Mouse (Mus musculus): Measurements from ENCODE around the gene Mier3. TPM values are rescaled to one million over a fixed set of nuclear protein-coding genes. Genes with fewer than 3 reads are reported as not detected.

Mier3 gene
- polyA plus RNA-seq, 1 experiment from 2014 or later = 10.6 TPM

- Histone ChIP-seq H3K4me2 (replicated peaks; ENCODE audit: low read depth) (no peak overlapping the region), H3K4me3 (ENCODE audit: low read depth, low read length) (no peak overlapping the region), H3K36me3 (ENCODE audit: control insufficient read depth, insufficient read depth, low read length) (peaks cover 2% of the 10 kb centered on the region; the same call in 1 of the 2 replicates), H3K27me3 (ENCODE audit: control insufficient read depth, insufficient read depth, low read length) (no peaks in the 10 kb centered on the region), H3K4me1 (replicated peaks; ENCODE audit: control insufficient read depth, insufficient read depth) (no peaks in the 10 kb centered on the region), H3K27ac (replicated peaks) (no peak overlapping the region), H3K9me3 (ENCODE audit: control insufficient read depth, low read length) (no peaks in the 10 kb centered on the region), H3K9ac (ENCODE audit: low read length) (no peak overlapping the region)
- ATAC-seq (ENCODE audit: low FRiP score, low TSS enrichment) = 0 out of 2 replicates have a peak, but pooled peaks have one; percentile 40
- WGBS = 59% methylated on average over 9 of the region's 9 CpGs
- DNase-seq (ENCODE audit: low spot score) = no peak
- TF ChIP-seq EP300 (optimal IDR thresholded peaks at IDR 0.05) (no peak), CTCF (IDR thresholded peaks at IDR 0.05; ENCODE audit: low read depth) (no peak)
Measured at GRCm38 (mm10) chr13:111719726-111720125, 38.9 kb downstream of the Mier3 start.

- peak overlapping the region; percentile 48; the same call in 1 of the 2 replicates for H3K9ac ChIP-seq (ENCODE audit: low read length)
- WGBS = under 1% methylated on average over 18 of the region's 18 CpGs
- no peak for DNase-seq (ENCODE audit: low spot score)
Measured at GRCm38 (mm10) chr13:111724811-111725164, 44.0 kb downstream of the Mier3 start.

GRCm38 (mm10) chr13:111725165-111726077 is 44.6 kb downstream of the Mier3 start:
- Histone ChIP-seq H3K9me3 (ENCODE audit: control insufficient read depth, low read length) (no peaks in the 10 kb centered on the region), H3K4me3 (ENCODE audit: low read depth, low read length) (peak overlapping the region; percentile 68), H3K36me3 (ENCODE audit: control insufficient read depth, insufficient read depth, low read length) (no peaks in the 10 kb centered on the region), H3K27ac (replicated peaks) (peak overlapping the region; percentile 90), H3K27me3 (ENCODE audit: control insufficient read depth, insufficient read depth, low read length) (no peaks in the 10 kb centered on the region), H3K4me2 (replicated peaks; ENCODE audit: low read depth) (peak overlapping the region; percentile 84), H3K9ac (ENCODE audit: low read length) (peak overlapping the region; percentile 69), H3K4me1 (replicated peaks; ENCODE audit: control insufficient read depth, insufficient read depth) (no peaks in the 10 kb centered on the region)
- TF ChIP-seq EP300 (optimal IDR thresholded peaks at IDR 0.05) (no peak), CTCF (IDR thresholded peaks at IDR 0.05; ENCODE audit: low read depth) (peak; percentile 23; the same call in 1 of the 2 replicates)
- DNase-seq (ENCODE audit: low spot score) = peak; percentile 99
- WGBS = under 1% methylated on average over 60 of the region's 65 CpGs
- peak; percentile 100 for ATAC-seq (ENCODE audit: low FRiP score, low TSS enrichment)

More at GRCm38 (mm10) chr13:111724811-111725164, 44.0 kb downstream of the Mier3 start:
- Histone ChIP-seq H3K9me3 (ENCODE audit: control insufficient read depth, low read length) (no peaks in the 10 kb centered on the region), H3K27ac (replicated peaks) (peak overlapping the region; percentile 90; the same call in 1 of the 2 replicates), H3K36me3 (ENCODE audit: control insufficient read depth, insufficient read depth, low read length) (no peaks in the 10 kb centered on the region), H3K27me3 (ENCODE audit: control insufficient read depth, insufficient read depth, low read length) (no peaks in the 10 kb centered on the region), H3K4me2 (replicated peaks; ENCODE audit: low read depth) (peak overlapping the region; percentile 84), H3K4me1 (replicated peaks; ENCODE audit: control insufficient read depth, insufficient read depth) (no peaks in the 10 kb centered on the region), H3K4me3 (ENCODE audit: low read depth, low read length) (peak overlapping the region; percentile 68)
- TF ChIP-seq EP300 (optimal IDR thresholded peaks at IDR 0.05) = no peak
- no peak for ATAC-seq (ENCODE audit: low FRiP score, low TSS enrichment)

- H3K27me3 ChIP-seq (ENCODE audit: control insufficient read depth, insufficient read depth, low read length) = no peaks in the 10 kb centered on the region
- no peak overlapping the region for H3K4me2 ChIP-seq (replicated peaks; ENCODE audit: low read depth)
- H3K27ac ChIP-seq (replicated peaks) = no peak overlapping the region
- ATAC-seq (ENCODE audit: low FRiP score, low TSS enrichment) = no peak
- DNase-seq (ENCODE audit: low spot score) = no peak
- H3K4me1 ChIP-seq (replicated peaks; ENCODE audit: control insufficient read depth, insufficient read depth) = no peaks in the 10 kb centered on the region
- H3K9ac ChIP-seq (ENCODE audit: low read length) = no peak overlapping the region
- no peak for TF ChIP-seq EP300 (optimal IDR thresholded peaks at IDR 0.05)
- TF ChIP-seq CTCF (IDR thresholded peaks at IDR 0.05; ENCODE audit: low read depth) = peak; percentile 30; the same call in 1 of the 2 replicates
- no peak overlapping the region for H3K4me3 ChIP-seq (ENCODE audit: low read depth, low read length)
- H3K36me3 ChIP-seq (ENCODE audit: control insufficient read depth, insufficient read depth, low read length) = no peaks in the 10 kb centered on the region
- WGBS = 91% methylated on average over 5 of the region's 5 CpGs
- H3K9me3 ChIP-seq (ENCODE audit: control insufficient read depth, low read length) = no peaks in the 10 kb centered on the region
Measured at GRCm38 (mm10) chr13:111726898-111727297, 46.1 kb downstream of the Mier3 start.

GRCm38 (mm10) chr13:111741204-111741990 is 60.6 kb downstream of the Mier3 start:
- DNase-seq (ENCODE audit: low spot score) (no peak), ATAC-seq (ENCODE audit: low FRiP score, low TSS enrichment) (no peak)
- Histone ChIP-seq H3K36me3 (ENCODE audit: control insufficient read depth, insufficient read depth, low read length) (no peaks in the 10 kb centered on the region), H3K27ac (replicated peaks) (no peak overlapping the region), H3K4me1 (replicated peaks; ENCODE audit: control insufficient read depth, insufficient read depth) (no peaks in the 10 kb centered on the region), H3K9ac (ENCODE audit: low read length) (no peak overlapping the region), H3K4me2 (replicated peaks; ENCODE audit: low read depth) (no peak overlapping the region), H3K27me3 (ENCODE audit: control insufficient read depth, insufficient read depth, low read length) (no peaks in the 10 kb centered on the region), H3K9me3 (ENCODE audit: control insufficient read depth, low read length) (no peaks in the 10 kb centered on the region), H3K4me3 (ENCODE audit: low read depth, low read length) (no peak overlapping the region)
- WGBS = 76% methylated on average over 7 of the region's 7 CpGs
- TF ChIP-seq CTCF (IDR thresholded peaks at IDR 0.05; ENCODE audit: low read depth) (no peak), EP300 (optimal IDR thresholded peaks at IDR 0.05) (no peak)

All from stomach, postnatal 0 days (tissue).